Mouse (Mus musculus): Measurements from ENCODE around the gene Cfap161.

Gene Cfap161

GRCm38 (mm10) chr7:83779028-83779427 lies 15.7 kb downstream of the Cfap161 start:
- TF ChIP-seq GATA4 (IDR thresholded peaks at IDR 0.05; ENCODE audit: insufficient replicate concordance, low read length) = no peak

GRCm38 (mm10) chr7:83778516-83778915 lies 16.2 kb downstream of the Cfap161 start:
- no peak for TF ChIP-seq GATA4 (IDR thresholded peaks at IDR 0.05; ENCODE audit: insufficient replicate concordance, low read length)

- no peak for TF ChIP-seq GATA4 (IDR thresholded peaks at IDR 0.05; ENCODE audit: insufficient replicate concordance, low read length)
These were observed 20.0 kb downstream of the Cfap161 start for GRCm38 (mm10) chr7:83774721-83775120.

- TF ChIP-seq GATA4 (IDR thresholded peaks at IDR 0.05; ENCODE audit: insufficient replicate concordance, low read length) = no peak
These were observed 31.0 kb downstream of the Cfap161 start for GRCm38 (mm10) chr7:83763674-83764073.

GRCm38 (mm10) chr7:83762336-83762735 lies 32.3 kb downstream of the Cfap161 start:
- TF ChIP-seq GATA4 (IDR thresholded peaks at IDR 0.05; ENCODE audit: insufficient replicate concordance, low read length) = no peak

GRCm38 (mm10) chr7:83751055-83751454 lies 43.6 kb downstream of the Cfap161 start:
- no peak for TF ChIP-seq GATA4 (IDR thresholded peaks at IDR 0.05; ENCODE audit: insufficient replicate concordance, low read length)

- TF ChIP-seq GATA4 (IDR thresholded peaks at IDR 0.05; ENCODE audit: insufficient replicate concordance, low read length) = no peak
These were observed 46.3 kb downstream of the Cfap161 start for GRCm38 (mm10) chr7:83748405-83748804.

GRCm38 (mm10) chr7:83746107-83746687 lies 48.5 kb downstream of the Cfap161 start:
- no peak for TF ChIP-seq GATA4 (IDR thresholded peaks at IDR 0.05; ENCODE audit: insufficient replicate concordance, low read length)

GRCm38 (mm10) chr7:83745413-83746106 lies 49.1 kb downstream of the Cfap161 start, which contains the start of gene Il16:
Il16 (minus strand) TSS chr7:83745726.
- no peak for TF ChIP-seq GATA4 (IDR thresholded peaks at IDR 0.05; ENCODE audit: insufficient replicate concordance, low read length)

- no peak for TF ChIP-seq GATA4 (IDR thresholded peaks at IDR 0.05; ENCODE audit: insufficient replicate concordance, low read length)
These were observed 49.6 kb downstream of the Cfap161 start for GRCm38 (mm10) chr7:83745065-83745412.

- TF ChIP-seq GATA4 (IDR thresholded peaks at IDR 0.05; ENCODE audit: insufficient replicate concordance, low read length) = no peak
These were observed 50.4 kb downstream of the Cfap161 start for GRCm38 (mm10) chr7:83744250-83744649.

- TF ChIP-seq GATA4 (IDR thresholded peaks at IDR 0.05; ENCODE audit: insufficient replicate concordance, low read length) = no peak
These were observed 52.0 kb downstream of the Cfap161 start for GRCm38 (mm10) chr7:83742690-83743089.

- no peak for TF ChIP-seq GATA4 (IDR thresholded peaks at IDR 0.05; ENCODE audit: insufficient replicate concordance, low read length)
These were observed 52.7 kb downstream of the Cfap161 start for GRCm38 (mm10) chr7:83742026-83742425.

GRCm38 (mm10) chr7:83739680-83740310 lies 54.9 kb downstream of the Cfap161 start:
- no peak for TF ChIP-seq GATA4 (IDR thresholded peaks at IDR 0.05; ENCODE audit: insufficient replicate concordance, low read length)

GRCm38 (mm10) chr7:83738623-83739462 lies 55.8 kb downstream of the Cfap161 start:
- TF ChIP-seq GATA4 (IDR thresholded peaks at IDR 0.05; ENCODE audit: insufficient replicate concordance, low read length) = no peak

Data from liver, adult (tissue).